Mouse (Mus musculus) limb, embryonic 11.5 days (tissue): ENCODE results near the gene Gabra5. TPM values are rescaled to one million over a fixed set of nuclear protein-coding genes. Genes with fewer than 3 reads are reported as not detected.

Experiments used
- ATAC-seq: fragments of 200-750 bp; cut with Nextera tagmentation; 2 replicates; pipeline ENCODE4 v1.8.0; 2017; ENCODE audit warnings: low read depth; ENCODE audit not compliant: insufficient number of reproducible peaks, low FRiP score, low TSS enrichment
- DNase-seq: peaks from one replicate; pipeline ENCODE4 v3.0.0-alpha.2; 2015; ENCODE audit warnings: low spot score
- H3K27ac ChIP-seq: fragments of 300-500 bp; sonication (generic); replicated peaks from 2 replicates; pipeline ENCODE4 v1.5.1; 2014; ENCODE audit warnings: low read depth, mild to moderate bottlenecking, low read length
- H3K27me3 ChIP-seq: fragments of 300-500 bp; sonication (generic); 2 replicates; pipeline ENCODE4 v1.6.1; 2014; ENCODE audit warnings: mild to moderate bottlenecking, low read length, mixed read lengths; ENCODE audit not compliant: control insufficient read depth, insufficient read depth
- H3K36me3 ChIP-seq: fragments of 300-500 bp; sonication (generic); 2 replicates; pipeline ENCODE4 v1.6.1; 2014; ENCODE audit warnings: mild to moderate bottlenecking, low read length, moderate library complexity, mixed read lengths; ENCODE audit not compliant: control insufficient read depth, insufficient read depth
- H3K4me1 ChIP-seq: fragments of 300-500 bp; sonication (generic); 2 replicates; pipeline ENCODE4 v1.6.1; 2014; ENCODE audit warnings: low read length, mixed read lengths; ENCODE audit not compliant: control insufficient read depth, insufficient read depth
- H3K4me2 ChIP-seq: fragments of 300-500 bp; sonication (generic); 2 replicates; pipeline ENCODE4 v1.6.1; 2014; ENCODE audit warnings: low read depth, mild to moderate bottlenecking, moderate library complexity; ENCODE audit not compliant: severe bottlenecking
- H3K4me3 ChIP-seq: fragments of 300-500 bp; sonication (generic); 2 replicates; pipeline ENCODE4 v1.5.1; 2014; ENCODE audit warnings: low read depth, low read length
- H3K9ac ChIP-seq: fragments of 300-500 bp; sonication (generic); 2 replicates; pipeline ENCODE4 v1.6.1; 2014; ENCODE audit warnings: mild to moderate bottlenecking, low read length
- H3K9me3 ChIP-seq: fragments of 300-500 bp; sonication (generic); 2 replicates; pipeline ENCODE4 v1.6.1; 2016; ENCODE audit warnings: low read length; ENCODE audit not compliant: control insufficient read depth
- WGBS: fragments of 180-500 bp; shearing (Covaris S2); extraction: QIAGEN DNeasy Blood & Tissue Kit; methylation state at CpG from one replicate; pipeline ENCODE4 v1.1.7; 2014; 5-methylcytosine and 5-hydroxymethylcytosine counted together
- polyA plus RNA-seq: library from polyadenylated mRNA; unstranded; fragments of >200 nt; fragmentation: Nextera tagmentation; extraction: Ambion mirVana; gene quantifications from 2 replicates; pipeline ENCODE4 v1.2.1, GENCODE M21; 2014

Gabra5 gene
- polyA plus RNA-seq: 0.09 and 0.15 TPM in 2 replicates

DNA sequence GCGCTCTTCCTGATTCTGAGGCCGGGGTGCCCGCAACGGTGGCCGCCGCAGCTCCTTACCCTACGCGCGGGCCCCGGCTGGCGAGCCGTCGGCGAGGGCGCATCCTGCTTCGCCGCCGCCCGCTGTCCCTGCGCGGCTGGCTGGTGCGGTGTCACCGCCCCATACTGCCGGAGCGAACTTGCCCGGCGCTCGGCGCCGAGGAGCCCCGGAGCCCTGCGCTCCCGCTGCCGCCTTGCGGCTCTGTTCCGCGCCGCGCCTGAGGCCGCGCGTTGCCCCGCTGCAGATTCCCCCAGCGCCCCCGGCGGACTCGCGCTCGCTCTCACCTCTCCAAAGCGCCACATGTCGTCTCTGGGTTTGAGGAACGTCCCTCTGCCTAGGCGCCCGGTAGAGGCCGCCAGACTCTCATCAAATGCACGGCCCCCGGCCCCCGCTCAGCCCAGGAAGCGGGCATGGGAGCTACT, at the start of gene Gabra5:
Gabra5 (minus strand) TSS at position 379 of the 461 bp plus-strand sequence.
- no peaks in the 10 kb centered on the region for H3K36me3 ChIP-seq
- ATAC-seq: peak; percentile 63; the same call in 1 of the 2 replicates
- peak within 1 kb of the TSS; percentile 36 for H3K4me3 ChIP-seq
- under 1% methylated on average over 59 of the region's 59 CpGs for WGBS
- DNase-seq: peak; percentile 73
- H3K4me2 ChIP-seq: peak within 1 kb of the TSS; percentile 74
- no peaks in the 10 kb centered on the region for H3K4me1 ChIP-seq
- peaks cover 45% of the 10 kb centered on the region for H3K27me3 ChIP-seq
- H3K9ac ChIP-seq: no peak within 1 kb of the TSS
- no peaks in the 10 kb centered on the region for H3K9me3 ChIP-seq
- no peak within 1 kb of the TSS for H3K27ac ChIP-seq

DNA sequence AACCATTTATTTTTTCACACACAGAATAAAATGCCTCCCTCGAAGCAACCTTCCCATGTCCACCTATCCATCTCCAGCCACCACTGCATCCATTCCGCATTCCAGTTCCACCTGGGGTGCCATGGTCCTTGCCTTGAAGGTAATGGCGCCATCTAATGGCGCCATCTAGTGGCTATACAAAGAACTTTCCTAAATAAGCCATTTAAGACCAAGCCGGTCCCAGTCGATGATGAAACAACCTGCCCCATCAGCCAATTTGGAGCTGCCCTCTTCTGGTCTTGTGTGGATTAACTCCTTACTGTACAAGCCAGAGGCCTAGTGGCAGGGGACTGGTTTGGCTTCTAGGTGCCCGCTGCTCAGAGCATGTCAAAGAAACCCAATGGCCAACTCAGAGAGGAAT, 28.7 kb upstream of the Gabra5 start:
- Histone ChIP-seq H3K36me3 (no peaks in the 10 kb centered on the region), H3K9ac (no peak overlapping the region), H3K4me1 (no peaks in the 10 kb centered on the region), H3K4me2 (no peak overlapping the region), H3K27me3 (no peaks in the 10 kb centered on the region), H3K9me3 (no peaks in the 10 kb centered on the region), H3K4me3 (no peak overlapping the region), H3K27ac (no peak overlapping the region)
- ATAC-seq (no peak), DNase-seq (no peak)
- WGBS: 23% methylated on average over 7 of the region's 7 CpGs

- DNase-seq: no peak
- Histone ChIP-seq H3K4me2 (no peak overlapping the region), H3K9me3 (no peaks in the 10 kb centered on the region), H3K36me3 (no peaks in the 10 kb centered on the region), H3K4me1 (no peaks in the 10 kb centered on the region), H3K4me3 (no peak overlapping the region), H3K9ac (no peak overlapping the region), H3K27me3 (no peaks in the 10 kb centered on the region), H3K27ac (no peak overlapping the region)
- 72% methylated on average over 10 of the region's 10 CpGs for WGBS
- ATAC-seq: no peak
Measured at GRCm38 (mm10) chr7:57532676-57533075, 22.8 kb upstream of the Gabra5 start.

DNA sequence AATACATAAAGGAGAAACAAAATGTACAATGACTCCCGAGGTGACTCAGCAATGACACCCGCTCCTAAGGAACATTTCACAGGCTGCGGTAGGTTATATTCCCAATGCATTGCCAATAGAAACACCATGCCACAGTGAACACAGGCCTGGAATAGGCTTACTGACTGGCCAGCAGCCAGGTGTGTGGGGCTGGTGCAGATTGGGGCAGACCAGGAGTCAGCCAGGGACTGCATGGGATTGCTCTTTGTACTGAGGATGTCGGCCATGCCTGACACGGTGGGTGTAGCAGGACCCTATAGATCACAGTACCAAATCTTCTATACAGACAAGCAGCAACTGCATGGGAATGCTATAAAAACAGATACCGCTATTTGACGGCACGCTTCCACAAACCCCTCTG, 20.1 kb upstream of the Gabra5 start:
- H3K27ac ChIP-seq: no peak overlapping the region
- no peaks in the 10 kb centered on the region for H3K4me1 ChIP-seq
- H3K4me3 ChIP-seq: no peak overlapping the region
- H3K36me3 ChIP-seq: no peaks in the 10 kb centered on the region
- DNase-seq: no peak
- H3K9ac ChIP-seq: no peak overlapping the region
- ATAC-seq: no peak
- H3K9me3 ChIP-seq: no peaks in the 10 kb centered on the region
- WGBS: 92% methylated on average over 8 of the region's 8 CpGs
- no peak overlapping the region for H3K4me2 ChIP-seq
- H3K27me3 ChIP-seq: no peaks in the 10 kb centered on the region

GRCm38 (mm10) chr7:57529451-57529850, 19.6 kb upstream of the Gabra5 start:
- DNase-seq: no peak
- no peak overlapping the region for H3K9ac ChIP-seq
- H3K4me2 ChIP-seq: no peak overlapping the region
- ATAC-seq: no peak
- no peaks in the 10 kb centered on the region for H3K36me3 ChIP-seq
- H3K27me3 ChIP-seq: no peaks in the 10 kb centered on the region
- no peaks in the 10 kb centered on the region for H3K4me1 ChIP-seq
- no peak overlapping the region for H3K4me3 ChIP-seq
- H3K9me3 ChIP-seq: no peaks in the 10 kb centered on the region
- H3K27ac ChIP-seq: no peak overlapping the region
- 89% methylated on average over 4 of the region's 4 CpGs for WGBS

DNA sequence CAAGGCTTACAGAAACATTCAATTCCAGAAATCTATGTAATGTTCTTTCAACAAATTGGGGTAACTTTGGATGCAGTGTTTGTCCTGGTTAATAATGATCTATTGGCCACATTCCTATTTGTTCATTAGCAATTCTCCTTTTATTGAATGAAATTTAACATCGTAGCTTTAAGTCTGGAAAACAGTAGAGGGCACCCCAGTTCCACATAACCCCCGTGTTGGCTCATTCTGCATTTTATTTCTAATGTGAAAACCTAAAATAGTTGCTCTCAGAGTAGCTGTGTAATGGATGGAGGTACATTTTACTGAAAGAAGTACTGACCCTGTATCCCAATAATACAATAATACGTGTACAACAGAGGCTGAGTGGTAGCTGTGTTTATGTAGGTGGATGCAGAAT, 3.1 kb upstream of the Gabra5 start:
- Histone ChIP-seq H3K9me3 (no peaks in the 10 kb centered on the region), H3K9ac (no peak overlapping the region), H3K36me3 (no peaks in the 10 kb centered on the region), H3K27me3 (peaks cover 34% of the 10 kb centered on the region), H3K4me2 (no peak overlapping the region), H3K4me3 (no peak overlapping the region), H3K4me1 (no peaks in the 10 kb centered on the region), H3K27ac (no peak overlapping the region)
- DNase-seq (no peak), ATAC-seq (no peak)
- 42% methylated on average over 3 of the region's 3 CpGs for WGBS

DNA sequence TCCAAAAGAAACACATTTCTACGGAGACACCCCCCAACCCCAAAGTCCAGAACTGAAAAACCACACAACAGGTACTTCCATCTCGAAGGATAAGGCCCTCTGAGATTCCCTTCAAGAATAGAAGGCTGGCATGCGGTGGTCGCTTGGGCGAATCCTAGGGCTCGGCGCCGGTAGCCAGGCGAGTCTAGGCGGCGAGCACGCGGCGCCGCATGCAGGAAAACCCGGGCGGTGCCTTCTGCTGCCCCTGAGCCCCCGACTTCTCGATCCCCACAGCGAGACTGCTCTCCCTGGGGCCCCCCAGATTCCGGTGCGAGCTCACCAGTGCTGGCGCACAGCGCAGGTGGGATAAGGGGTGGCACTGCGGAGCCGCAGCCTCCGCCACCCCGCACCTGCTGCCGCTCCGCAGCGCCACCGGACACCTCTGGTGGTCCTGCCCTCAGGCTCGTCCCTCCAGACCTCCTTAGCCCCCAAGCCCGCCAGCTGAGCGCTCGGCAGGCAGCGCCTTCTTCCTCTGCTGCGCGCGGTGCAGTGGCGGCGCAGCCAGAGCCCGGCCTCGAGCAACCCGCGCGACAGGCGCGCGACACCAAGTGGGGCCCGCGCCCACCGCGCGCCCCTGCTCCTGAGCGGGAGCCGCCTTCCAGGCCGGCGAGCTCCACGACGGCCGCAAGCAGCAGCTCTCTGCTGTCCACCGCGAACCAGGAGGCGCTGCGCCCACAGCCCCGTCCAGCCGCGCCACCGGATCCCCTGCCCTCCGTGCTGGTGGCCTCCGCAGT, 813 bp downstream of the Gabra5 start:
- Histone ChIP-seq H3K4me3 (peak overlapping the region; percentile 36), H3K27ac (no peak overlapping the region), H3K36me3 (no peaks in the 10 kb centered on the region), H3K9ac (no peak overlapping the region), H3K4me1 (no peaks in the 10 kb centered on the region), H3K27me3 (peaks cover 45% of the 10 kb centered on the region), H3K9me3 (no peaks in the 10 kb centered on the region), H3K4me2 (peak overlapping the region; percentile 74)
- ATAC-seq (peak; percentile 67; the same call in 1 of the 2 replicates), DNase-seq (peak; percentile 50)
- WGBS: 1% methylated on average over 60 of the region's 72 CpGs

- H3K27me3 ChIP-seq: peaks cover 9% of the 10 kb centered on the region
- WGBS: 76% methylated on average over 4 of the region's 4 CpGs
- H3K9ac ChIP-seq: no peak overlapping the region
- H3K36me3 ChIP-seq: no peaks in the 10 kb centered on the region
- H3K27ac ChIP-seq: no peak overlapping the region
- no peak for ATAC-seq
- H3K4me1 ChIP-seq: no peaks in the 10 kb centered on the region
- no peaks in the 10 kb centered on the region for H3K9me3 ChIP-seq
- no peak overlapping the region for H3K4me3 ChIP-seq
- no peak for DNase-seq
- no peak overlapping the region for H3K4me2 ChIP-seq
Measured at GRCm38 (mm10) chr7:57502809-57503208, 7.0 kb downstream of the Gabra5 start.
